In the genomic region with DNA sequence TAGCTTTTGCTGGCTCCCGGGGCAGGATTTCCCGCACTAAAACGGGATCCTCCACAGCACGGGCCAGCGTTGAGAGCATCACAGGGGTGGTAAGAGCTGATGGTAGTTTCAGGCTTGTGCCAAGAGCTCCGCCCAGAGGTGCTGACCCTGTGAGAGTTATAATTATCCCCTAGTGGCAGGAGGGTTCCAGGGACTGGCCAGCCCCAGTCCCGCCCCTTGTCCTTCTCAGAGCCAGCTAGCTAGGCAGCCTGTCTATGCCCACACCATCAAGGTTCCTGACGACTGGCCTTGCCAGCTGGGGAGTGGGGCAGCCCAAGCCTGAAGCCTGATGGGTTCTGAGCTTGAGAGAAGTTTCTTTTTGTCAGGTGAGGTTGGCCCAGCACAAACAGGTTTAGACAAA, we compare ENCODE assay signal across 7 mouse cellular contexts. TPM values are rescaled to one million over a fixed set of nuclear protein-coding genes. Genes with fewer than 3 reads are reported as not detected.
A peak's percentile ranks its signal among the peaks of the same experiment; 100 is the strongest.
DNase-seq lines count a peak whose midpoint lies in the region; ATAC-seq and TF ChIP-seq lines count a peak whose summit lies in the region.

No protein-coding gene starts in this region.

- TF ChIP-seq CTCF in kidney, postnatal 0 days (IDR thresholded peaks at IDR 0.05; ENCODE audit: low read depth): peak; percentile 31; the same call in 1 of the 2 replicates

- no peaks in the 10 kb centered on the region for H3K27me3 ChIP-seq in kidney, postnatal 0 days (ENCODE audit: insufficient read depth, low read length)
- H3K27me3 ChIP-seq in stomach, embryonic 15.5 days (replicated peaks): peaks cover 4% of the 10 kb centered on the region; the same call in 1 of the 2 replicates

- H3K27ac ChIP-seq in kidney, postnatal 0 days: no peak overlapping the region
- no peak overlapping the region for H3K27ac ChIP-seq in stomach, embryonic 15.5 days

- intact Hi-C loops in gastrocnemius, postnatal 36 days (cut with DNase I): no loop called here

- H3K4me2 ChIP-seq in kidney, postnatal 0 days (ENCODE audit: low read length): no peak overlapping the region
- H3K4me2 ChIP-seq in stomach, embryonic 15.5 days: peak overlapping the region; percentile 8; the same call in 1 of the 2 replicates

- no peaks in the 10 kb centered on the region for H3K9me3 ChIP-seq in kidney, postnatal 0 days (replicated peaks; ENCODE audit: low read length)
- no peaks in the 10 kb centered on the region for H3K9me3 ChIP-seq in stomach, embryonic 15.5 days

- WGBS in kidney, postnatal 0 days: 10% methylated on average over 8 of the region's 8 CpGs
- WGBS in stomach, embryonic 15.5 days: 25% methylated on average over 8 of the region's 8 CpGs

- H3K9ac ChIP-seq in kidney, postnatal 0 days (ENCODE audit: low read depth, low read length): no peak overlapping the region
- no peak overlapping the region for H3K9ac ChIP-seq in stomach, embryonic 15.5 days

- DNase-seq in thymus, postnatal 4 days: peak; percentile 26
- no peak for DNase-seq in thymus, postnatal 0 days (ENCODE audit: low spot score)
- DNase-seq in gastrocnemius, postnatal 36 days: peak; percentile 45 to 58
- peak; percentile 40 for DNase-seq in kidney, postnatal 0 days (ENCODE audit: low spot score)
- no peak for DNase-seq in frontal cortex, adult 2 months (ENCODE audit: extremely low spot score in 1 of 2, low spot score in 1 of 2)
- no peak for DNase-seq in testis, postnatal 10 days (ENCODE audit: low spot score)

- peaks cover 18% of the 10 kb centered on the region for H3K4me1 ChIP-seq in kidney, postnatal 0 days (replicated peaks; ENCODE audit: insufficient read depth, low read length)
- peaks cover 27% of the 10 kb centered on the region for H3K4me1 ChIP-seq in stomach, embryonic 15.5 days

- ATAC-seq in kidney, postnatal 0 days (replicated peaks; ENCODE audit: low FRiP score, low read depth): no peak
- ATAC-seq in stomach, embryonic 15.5 days (ENCODE audit: insufficient read depth, low FRiP score, low read depth): no peak

- H3K4me3 ChIP-seq in kidney, postnatal 0 days (replicated peaks; ENCODE audit: low read depth, low read length): no peak overlapping the region
- no peak overlapping the region for H3K4me3 ChIP-seq in stomach, embryonic 15.5 days (replicated peaks)

- H3K36me3 ChIP-seq in kidney, postnatal 0 days (ENCODE audit: insufficient read depth, low read length): peaks cover 14% of the 10 kb centered on the region
- H3K36me3 ChIP-seq in stomach, embryonic 15.5 days: peaks cover 19% of the 10 kb centered on the region

RNA-seq across cellular contexts. Expression of gene Rbm38, which starts 1.7 kb away (rescaled TPM):
- 144 and 151 TPM in 2 replicates for polyA plus RNA-seq in thymus, postnatal 0 days (2015; fragmentation: Nextera tagmentation; extraction: Ambion mirVana)
- 100 to 1,000 TPM; 180 to 220 TPM for total RNA-seq in gastrocnemius, postnatal 36 days (2021)
- polyA plus RNA-seq in kidney, postnatal 0 days (2015; fragmentation: Nextera tagmentation; extraction: Ambion mirVana): 20.9 and 21.2 TPM in 2 replicates
- polyA plus RNA-seq in stomach, embryonic 15.5 days (2015; fragmentation: Nextera tagmentation; extraction: Ambion mirVana): 43.6 and 56.6 TPM in 2 replicates
- 5.1 and 6.8 TPM in 2 replicates for polyA plus RNA-seq in frontal cortex, adult 2 months (2012; rRNA removed)

RNA-seq across cellular contexts. Expression of gene Rae1, which starts 18.7 kb away (rescaled TPM):
- polyA plus RNA-seq in thymus, postnatal 0 days (2015; fragmentation: Nextera tagmentation; extraction: Ambion mirVana): 138 and 142 TPM in 2 replicates
- total RNA-seq in gastrocnemius, postnatal 36 days (2021): 10 to 100 TPM; 11.4 to 12.8 TPM
- polyA plus RNA-seq in kidney, postnatal 0 days (2015; fragmentation: Nextera tagmentation; extraction: Ambion mirVana): 117 and 124 TPM in 2 replicates
- 110 and 118 TPM in 2 replicates for polyA plus RNA-seq in stomach, embryonic 15.5 days (2015; fragmentation: Nextera tagmentation; extraction: Ambion mirVana)
- polyA plus RNA-seq in frontal cortex, adult 2 months (2012; rRNA removed): 69.7 and 82.4 TPM in 2 replicates

RNA-seq across cellular contexts. Expression of gene Spo11, which starts 41.1 kb away (rescaled TPM):
- polyA plus RNA-seq in thymus, postnatal 0 days (2015; fragmentation: Nextera tagmentation; extraction: Ambion mirVana): 66.2 and 75.4 TPM in 2 replicates
- under 1 TPM in 1 of 2 experiments, not detected in 1; 0.51 TPM for total RNA-seq in gastrocnemius, postnatal 36 days (2021)
- polyA plus RNA-seq in kidney, postnatal 0 days (2015; fragmentation: Nextera tagmentation; extraction: Ambion mirVana): 0.10 and 0.11 TPM in 2 replicates
- 0.06 and 0.31 TPM in 2 replicates for polyA plus RNA-seq in stomach, embryonic 15.5 days (2015; fragmentation: Nextera tagmentation; extraction: Ambion mirVana)
- polyA plus RNA-seq in frontal cortex, adult 2 months (2012; rRNA removed): 0.76 and 1.0 TPM in 2 replicates

Comparison
In these comparisons a context has a peak if more than half of its experiments do, and no peak if none do; other contexts are left out.
1. DNase-seq: peak in thymus, postnatal 4 days (single experiment), gastrocnemius, postnatal 36 days (2 of 2) and kidney, postnatal 0 days (single experiment); none in thymus, postnatal 0 days (single experiment), frontal cortex, adult 2 months (0 of 2) and testis, postnatal 10 days (single experiment).
2. RNA of gene Spo11, which starts 41.1 kb away (polyA plus RNA-seq): 66.2 to 75.4 TPM in thymus, postnatal 0 days; 0.76 to 1.0 TPM in frontal cortex, adult 2 months, 0.06 to 0.31 TPM in stomach, embryonic 15.5 days and 0.10 to 0.11 TPM in kidney, postnatal 0 days; every median in the first group is over 10 times any median in the second.